Comparison of ENCODE assay signal across 8 mouse cellular contexts in genomic region chr10:81389801-81390677, GRCm38 (mm10). TPM values are rescaled to one million over a fixed set of nuclear protein-coding genes. Genes with fewer than 3 reads are reported as not detected.
DNase-seq lines count a peak whose midpoint lies in the region; ATAC-seq and TF ChIP-seq lines count a peak whose summit lies in the region.

No protein-coding gene starts in this region.

- H3K9me3 ChIP-seq in ES-Bruce4 (replicated peaks; ENCODE audit: control insufficient read depth, insufficient read depth, low read length, poor library complexity, severe bottlenecking), result no peaks in the 10 kb centered on the region
- H3K9me3 ChIP-seq in heart, postnatal 0 days (replicated peaks; ENCODE audit: control insufficient read depth, low read length), result no peaks in the 10 kb centered on the region
- no peaks in the 10 kb centered on the region for H3K9me3 ChIP-seq in lung, embryonic 16.5 days (ENCODE audit: control insufficient read depth, low read length)

- ATAC-seq in erythroblast, adult 5-6 weeks (replicated peaks; ENCODE audit: low FRiP score, poor library complexity, severe bottlenecking), result peak; percentile 48
- peak; percentile 70 for ATAC-seq in heart, postnatal 0 days (ENCODE audit: insufficient read depth, low read depth)
- ATAC-seq in lung, embryonic 16.5 days (ENCODE audit: low read depth), result peak; percentile 63

- TF ChIP-seq EP300 in ES-Bruce4 (IDR thresholded peaks at IDR 0.05; ENCODE audit: insufficient read depth, low read depth, low read length), result no peak
- no peak for TF ChIP-seq EP300 in heart, postnatal 0 days (IDR thresholded peaks at IDR 0.05; ENCODE audit: low read depth)

- H3K4me3 ChIP-seq in ES-Bruce4 (ENCODE audit: low read depth, low read length), result no peak overlapping the region
- H3K4me3 ChIP-seq in heart, postnatal 0 days (ENCODE audit: low read depth, low read length), result no peak overlapping the region
- no peak overlapping the region for H3K4me3 ChIP-seq in lung, embryonic 16.5 days (ENCODE audit: low read length)

- H3K4me2 ChIP-seq in heart, postnatal 0 days (ENCODE audit: low read depth, low read length), result no peak overlapping the region
- no peak overlapping the region for H3K4me2 ChIP-seq in lung, embryonic 16.5 days (ENCODE audit: low read depth, low read length)

- H3K4me1 ChIP-seq in ES-Bruce4 (ENCODE audit: control insufficient read depth, insufficient read depth, low read length), result peaks cover 3% of the 10 kb centered on the region
- peaks cover 21% of the 10 kb centered on the region for H3K4me1 ChIP-seq in heart, postnatal 0 days (ENCODE audit: control insufficient read depth, insufficient read depth)
- H3K4me1 ChIP-seq in lung, embryonic 16.5 days (replicated peaks; ENCODE audit: control insufficient read depth, insufficient read depth, low read length), result peaks cover 31% of the 10 kb centered on the region

- WGBS in heart, postnatal 0 days, result 58% methylated on average over 23 of the region's 23 CpGs
- WGBS in lung, embryonic 16.5 days, result 59% methylated on average over 23 of the region's 23 CpGs

- H3K27ac ChIP-seq in ES-Bruce4 (ENCODE audit: insufficient read depth, low read length), result no peak overlapping the region
- H3K27ac ChIP-seq in heart, postnatal 0 days (ENCODE audit: low read depth), result no peak overlapping the region
- H3K27ac ChIP-seq in lung, embryonic 16.5 days (ENCODE audit: low read length), result peak overlapping the region; percentile 28; the same call in 1 of the 2 replicates

- peaks cover 12% of the 10 kb centered on the region for H3K36me3 ChIP-seq in ES-Bruce4 (ENCODE audit: control insufficient read depth, insufficient read depth, low read length, poor library complexity, severe bottlenecking)
- H3K36me3 ChIP-seq in heart, postnatal 0 days (replicated peaks; ENCODE audit: control insufficient read depth, insufficient read depth, low read length), result peaks cover 28% of the 10 kb centered on the region
- H3K36me3 ChIP-seq in lung, embryonic 16.5 days (ENCODE audit: control insufficient read depth, insufficient read depth, low read length), result peaks cover 26% of the 10 kb centered on the region

- H3K9ac ChIP-seq in ES-Bruce4 (ENCODE audit: low read depth, poor library complexity, severe bottlenecking), result no peak overlapping the region
- H3K9ac ChIP-seq in heart, postnatal 0 days (replicated peaks; ENCODE audit: low read depth, low read length), result 0 out of 2 replicates have a peak overlapping the region, but pooled peaks have one; percentile 7
- H3K9ac ChIP-seq in lung, embryonic 16.5 days (ENCODE audit: low read length), result 0 out of 2 replicates have a peak overlapping the region, but pooled peaks have one; percentile 26

- TF ChIP-seq POLR2A in ES-Bruce4 (IDR thresholded peaks at IDR 0.05; ENCODE audit: insufficient read depth, low read length), result no peak

- H3K27me3 ChIP-seq in ES-Bruce4 (ENCODE audit: control insufficient read depth, insufficient read depth, low read length, poor library complexity, severe bottlenecking), result no peaks in the 10 kb centered on the region
- no peaks in the 10 kb centered on the region for H3K27me3 ChIP-seq in heart, postnatal 0 days (ENCODE audit: control insufficient read depth, insufficient read depth, low read length)
- H3K27me3 ChIP-seq in lung, embryonic 16.5 days (ENCODE audit: control insufficient read depth, insufficient read depth, low read depth, low read length), result no peaks in the 10 kb centered on the region

- peak; percentile 93 for TF ChIP-seq CTCF in ES-Bruce4 (IDR thresholded peaks at IDR 0.05; ENCODE audit: low read depth, low read length)
- TF ChIP-seq CTCF in heart, postnatal 0 days (IDR thresholded peaks at IDR 0.05; ENCODE audit: low read depth), result peak; percentile 88

- peak; percentile 82 for DNase-seq in adrenal gland, postnatal 25 days
- no peak for DNase-seq in heart, postnatal 0 days (ENCODE audit: low spot score)
- peak; percentile 80 to 81 for DNase-seq in kidney, postnatal 25 days
- DNase-seq in ovary, postnatal 14 days (ENCODE audit: low spot score), result peak; percentile 73
- DNase-seq in urinary bladder, postnatal 25 days (ENCODE audit: low spot score), result peak; percentile 73

RNA-seq across cellular contexts. Expression of gene Gm48552, which starts 1.2 kb away (rescaled TPM):
- polyA plus RNA-seq in ES-Bruce4 (2011; ENCODE audit: insufficient read depth, insufficient read length, low read depth, missing spikeins), result 1.1 TPM in 1 of 2 replicates, not detected in the other
- total RNA-seq in adrenal gland, postnatal 25 days (2021), result 1.5 TPM in 1 of 2 replicates, not detected in the other
- total RNA-seq in erythroblast, adult 5-6 weeks (2015; ENCODE audit: low replicate concordance), result not detected in 2 replicates
- 5.6 TPM in 1 of 2 replicates, not detected in the other for total RNA-seq in erythroblast, adult 5-6 weeks (2017; ENCODE audit: low replicate concordance)
- total RNA-seq in heart, postnatal 0 days (2014; rRNA removed; ENCODE audit: low replicate concordance), result not detected in 2 replicates
- 0.45 and 0.70 TPM in 2 replicates for polyA plus RNA-seq in heart, postnatal 0 days (2015; fragmentation: Nextera tagmentation; extraction: Ambion mirVana)
- 1.2 and 1.7 TPM in 2 replicates for polyA plus RNA-seq in lung, embryonic 16.5 days (2015; fragmentation: Nextera tagmentation; extraction: Ambion mirVana)

RNA-seq across cellular contexts. Expression of gene Smim24, which starts 2.8 kb away (rescaled TPM):
- polyA plus RNA-seq in ES-Bruce4 (2011; ENCODE audit: insufficient read depth, insufficient read length, low read depth, missing spikeins), result 4.8 and 5.3 TPM in 2 replicates
- total RNA-seq in adrenal gland, postnatal 25 days (2021), result 1.4 TPM in 1 of 2 replicates, not detected in the other
- 5.4 TPM in 1 of 2 replicates, not detected in the other for total RNA-seq in erythroblast, adult 5-6 weeks (2015; ENCODE audit: low replicate concordance)
- 1.8 and 3.8 TPM in 2 replicates for total RNA-seq in erythroblast, adult 5-6 weeks (2017; ENCODE audit: low replicate concordance)
- 6.6 and 7.8 TPM in 2 replicates for total RNA-seq in heart, postnatal 0 days (2014; rRNA removed; ENCODE audit: low replicate concordance)
- 3.3 and 3.8 TPM in 2 replicates for polyA plus RNA-seq in heart, postnatal 0 days (2015; fragmentation: Nextera tagmentation; extraction: Ambion mirVana)
- 7.9 and 9.0 TPM in 2 replicates for polyA plus RNA-seq in lung, embryonic 16.5 days (2015; fragmentation: Nextera tagmentation; extraction: Ambion mirVana)

RNA-seq across cellular contexts. Expression of gene Gm48551, which starts 5.8 kb away (rescaled TPM):
- polyA plus RNA-seq in ES-Bruce4 (2011; ENCODE audit: insufficient read depth, insufficient read length, low read depth, missing spikeins), result 1.5 TPM in 1 of 2 replicates, not detected in the other
- 1.7 TPM in 2 replicates for total RNA-seq in adrenal gland, postnatal 25 days (2021)
- total RNA-seq in erythroblast, adult 5-6 weeks (2015; ENCODE audit: low replicate concordance), result 2.5 and 3.7 TPM in 2 replicates
- 1.3 TPM in 1 of 2 replicates, not detected in the other for total RNA-seq in erythroblast, adult 5-6 weeks (2017; ENCODE audit: low replicate concordance)
- total RNA-seq in heart, postnatal 0 days (2014; rRNA removed; ENCODE audit: low replicate concordance), result 0.11 TPM in 1 of 2 replicates, not detected in the other
- polyA plus RNA-seq in heart, postnatal 0 days (2015; fragmentation: Nextera tagmentation; extraction: Ambion mirVana), result 0.43 and 1.1 TPM in 2 replicates
- 3.0 and 3.1 TPM in 2 replicates for polyA plus RNA-seq in lung, embryonic 16.5 days (2015; fragmentation: Nextera tagmentation; extraction: Ambion mirVana)

RNA-seq across cellular contexts. Expression of gene Dohh, which starts 5.8 kb away (rescaled TPM):
- polyA plus RNA-seq in ES-Bruce4 (2011; ENCODE audit: insufficient read depth, insufficient read length, low read depth, missing spikeins), result 52.9 and 70.3 TPM in 2 replicates
- total RNA-seq in adrenal gland, postnatal 25 days (2021), result 48.4 and 52.7 TPM in 2 replicates
- 10.4 and 11.7 TPM in 2 replicates for total RNA-seq in erythroblast, adult 5-6 weeks (2015; ENCODE audit: low replicate concordance)
- 32.5 and 33.7 TPM in 2 replicates for total RNA-seq in erythroblast, adult 5-6 weeks (2017; ENCODE audit: low replicate concordance)
- 123 and 139 TPM in 2 replicates for total RNA-seq in heart, postnatal 0 days (2014; rRNA removed; ENCODE audit: low replicate concordance)
- 75.2 and 77.6 TPM in 2 replicates for polyA plus RNA-seq in heart, postnatal 0 days (2015; fragmentation: Nextera tagmentation; extraction: Ambion mirVana)
- 71.4 and 73.1 TPM in 2 replicates for polyA plus RNA-seq in lung, embryonic 16.5 days (2015; fragmentation: Nextera tagmentation; extraction: Ambion mirVana)

RNA-seq across cellular contexts. Expression of gene Fzr1, which starts 11.7 kb away (rescaled TPM):
- 47.8 and 51.4 TPM in 2 replicates for polyA plus RNA-seq in ES-Bruce4 (2011; ENCODE audit: insufficient read depth, insufficient read length, low read depth, missing spikeins)
- total RNA-seq in adrenal gland, postnatal 25 days (2021), result 49.3 and 51.6 TPM in 2 replicates
- total RNA-seq in erythroblast, adult 5-6 weeks (2015; ENCODE audit: low replicate concordance), result 286 and 325 TPM in 2 replicates
- total RNA-seq in erythroblast, adult 5-6 weeks (2017; ENCODE audit: low replicate concordance), result 463 and 486 TPM in 2 replicates
- total RNA-seq in heart, postnatal 0 days (2014; rRNA removed; ENCODE audit: low replicate concordance), result 47.6 and 53.9 TPM in 2 replicates
- polyA plus RNA-seq in heart, postnatal 0 days (2015; fragmentation: Nextera tagmentation; extraction: Ambion mirVana), result 45.8 and 48.4 TPM in 2 replicates
- polyA plus RNA-seq in lung, embryonic 16.5 days (2015; fragmentation: Nextera tagmentation; extraction: Ambion mirVana), result 95.4 and 105 TPM in 2 replicates
